Mouse (Mus musculus) heart, embryonic 12.5 days (tissue): ENCODE measurements at regions not wholly inside any gene's neighbourhood (a gene's known extent, or its start where the extent isn't known, plus 50 kb on each side); places are given as distances from the start of the nearest gene placed in this dataset.
"Not testable (repeated sequence)": the region's sequence is repeated elsewhere in the genome, so short reads cannot be mapped to it uniquely, and the experiment has no call there.

Experiments
- ATAC-seq: fragments of 200-750 bp; cut with Nextera tagmentation; 2 replicates; pipeline ENCODE4 v1.8.0; 2017; ENCODE audit warnings: moderate TSS enrichment, moderate library complexity; ENCODE audit not compliant: insufficient number of reproducible peaks, low FRiP score
- H3K27ac ChIP-seq: fragments of 300-500 bp; sonication (generic); 2 replicates; pipeline ENCODE4 v1.5.1; 2016; ENCODE audit warnings: mild to moderate bottlenecking, moderate library complexity; ENCODE audit not compliant: poor library complexity, severe bottlenecking
- H3K27me3 ChIP-seq: fragments of 300-500 bp; sonication (generic); replicated peaks from 2 replicates; pipeline ENCODE4 v1.6.1; 2016; ENCODE audit warnings: mild to moderate bottlenecking, moderate library complexity
- H3K36me3 ChIP-seq: fragments of 300-500 bp; sonication (generic); 2 replicates; pipeline ENCODE4 v1.6.1; 2016; ENCODE audit warnings: mild to moderate bottlenecking, moderate library complexity
- H3K4me1 ChIP-seq: fragments of 300-500 bp; sonication (generic); replicated peaks from 2 replicates; pipeline ENCODE4 v1.6.1; 2016; ENCODE audit warnings: mild to moderate bottlenecking
- H3K4me2 ChIP-seq: fragments of 300-500 bp; sonication (generic); 2 replicates; pipeline ENCODE4 v1.6.1; 2016; ENCODE audit warnings: mild to moderate bottlenecking, moderate library complexity
- H3K4me3 ChIP-seq: fragments of 300-500 bp; sonication (generic); 2 replicates; pipeline ENCODE4 v1.5.1; 2016; ENCODE audit warnings: mild to moderate bottlenecking
- H3K9ac ChIP-seq: fragments of 300-500 bp; sonication (generic); 2 replicates; pipeline ENCODE4 v1.6.1; 2016; ENCODE audit warnings: mild to moderate bottlenecking, moderate library complexity
- H3K9me3 ChIP-seq: fragments of 300-500 bp; sonication (generic); replicated peaks from 2 replicates; pipeline ENCODE4 v1.6.1; 2016; ENCODE audit warnings: mild to moderate bottlenecking, moderate library complexity
- WGBS: fragments of 180-500 bp; shearing (Covaris S2); methylation state at CpG from one replicate; pipeline ENCODE4 v1.1.7; 2016; 5-methylcytosine and 5-hydroxymethylcytosine counted together

DNA sequence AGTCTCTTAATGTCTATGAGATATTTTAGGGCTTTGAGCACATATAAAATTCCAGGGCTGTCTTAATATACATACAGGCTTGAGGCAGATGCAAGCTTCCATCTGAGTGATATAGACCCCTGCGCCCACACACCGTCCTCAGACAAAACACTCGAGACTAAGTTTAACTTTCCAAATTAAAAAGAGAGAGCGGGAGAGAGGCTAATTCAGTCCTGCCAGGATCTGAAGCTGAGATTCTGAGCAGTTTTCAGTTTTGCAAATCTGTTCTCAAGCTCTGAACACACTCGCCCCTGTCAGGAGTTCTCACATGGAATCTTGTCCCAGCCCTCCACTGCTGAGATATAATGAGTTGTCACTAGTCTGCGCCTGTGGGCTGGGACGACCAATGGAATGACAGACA is 130.0 kb upstream of the Sox5 start:
- ATAC-seq = no peak
- 0 out of 2 replicates have a peak, but pooled peaks cover 2% of the 10 kb centered on the region for H3K4me1 ChIP-seq
- no peaks in the 10 kb centered on the region for H3K9me3 ChIP-seq
- no peak overlapping the region for H3K27ac ChIP-seq
- no peak overlapping the region for H3K9ac ChIP-seq
- H3K27me3 ChIP-seq = no peaks in the 10 kb centered on the region
- WGBS = 74% methylated on average over 7 of the region's 7 CpGs
- H3K4me2 ChIP-seq = no peak overlapping the region
- H3K4me3 ChIP-seq = no peak overlapping the region
- H3K36me3 ChIP-seq = no peaks in the 10 kb centered on the region

DNA sequence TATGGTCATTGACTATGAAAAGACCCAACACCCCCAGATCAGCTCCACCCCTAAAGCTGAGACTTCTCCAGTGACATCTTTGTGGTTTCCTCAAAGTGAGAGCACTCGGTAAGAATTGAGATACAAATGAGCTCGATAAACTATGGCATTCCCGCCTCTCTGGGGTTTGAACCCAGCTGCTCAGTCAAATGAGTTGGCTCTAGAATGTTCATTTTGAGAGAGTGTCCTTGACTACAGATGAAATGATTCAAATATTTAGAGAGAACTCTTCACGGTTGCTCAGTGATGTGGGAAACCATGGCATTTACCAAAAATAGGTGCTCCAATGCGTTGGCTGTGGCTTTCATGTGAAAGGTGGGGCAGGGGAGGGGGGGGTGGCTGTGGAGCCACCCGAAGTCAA is 128.6 kb upstream of the Sox5 start:
- H3K36me3 ChIP-seq = no peaks in the 10 kb centered on the region
- no peak for ATAC-seq
- H3K9ac ChIP-seq = no peak overlapping the region
- 74% methylated on average over 6 of the region's 6 CpGs for WGBS
- H3K4me3 ChIP-seq = no peak overlapping the region
- H3K27ac ChIP-seq = no peak overlapping the region
- H3K27me3 ChIP-seq = no peaks in the 10 kb centered on the region
- 0 out of 2 replicates have a peak, but pooled peaks cover 2% of the 10 kb centered on the region for H3K4me1 ChIP-seq
- H3K4me2 ChIP-seq = no peak overlapping the region
- no peaks in the 10 kb centered on the region for H3K9me3 ChIP-seq

DNA sequence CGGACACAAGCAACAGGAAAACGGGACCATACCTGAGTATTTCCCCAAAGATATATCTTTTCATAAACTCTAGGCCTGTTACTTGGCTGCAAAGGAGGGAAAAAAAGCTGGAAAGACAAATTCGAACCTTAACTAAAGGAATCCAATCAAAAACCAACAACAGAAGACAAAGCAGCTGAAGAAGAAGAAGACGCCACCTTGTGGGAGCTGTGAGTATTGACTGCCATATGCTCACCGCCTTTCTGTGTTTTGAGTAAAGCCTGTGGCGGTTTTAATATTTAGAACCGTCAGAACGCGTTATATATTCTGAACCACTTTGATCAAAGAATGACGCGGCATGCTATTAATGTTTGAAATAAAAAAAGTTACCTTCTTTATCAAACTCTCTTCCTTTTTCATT is 126.9 kb upstream of the Sox5 start:
- 0 out of 2 replicates have a peak, but pooled peaks cover 2% of the 10 kb centered on the region for H3K4me1 ChIP-seq
- H3K4me3 ChIP-seq = no peak overlapping the region
- H3K36me3 ChIP-seq = no peaks in the 10 kb centered on the region
- no peak overlapping the region for H3K9ac ChIP-seq
- WGBS = 85% methylated on average over 11 of the region's 11 CpGs
- no peak for ATAC-seq
- no peak overlapping the region for H3K4me2 ChIP-seq
- H3K9me3 ChIP-seq = no peaks in the 10 kb centered on the region
- no peaks in the 10 kb centered on the region for H3K27me3 ChIP-seq
- H3K27ac ChIP-seq = no peak overlapping the region

- 56% methylated on average over 10 of the region's 10 CpGs for WGBS
- Histone ChIP-seq H3K4me2 (no peak overlapping the region), H3K36me3 (no peaks in the 10 kb centered on the region), H3K9ac (no peak overlapping the region), H3K27ac (no peak overlapping the region), H3K9me3 (no peaks in the 10 kb centered on the region), H3K4me1 (peaks cover 11% of the 10 kb centered on the region), H3K27me3 (no peaks in the 10 kb centered on the region), H3K4me3 (no peak overlapping the region)
- no peak for ATAC-seq
These were observed 121.4 kb upstream of the Sox5 start for GRCm38 (mm10) chr6:144903156-144903555.

DNA sequence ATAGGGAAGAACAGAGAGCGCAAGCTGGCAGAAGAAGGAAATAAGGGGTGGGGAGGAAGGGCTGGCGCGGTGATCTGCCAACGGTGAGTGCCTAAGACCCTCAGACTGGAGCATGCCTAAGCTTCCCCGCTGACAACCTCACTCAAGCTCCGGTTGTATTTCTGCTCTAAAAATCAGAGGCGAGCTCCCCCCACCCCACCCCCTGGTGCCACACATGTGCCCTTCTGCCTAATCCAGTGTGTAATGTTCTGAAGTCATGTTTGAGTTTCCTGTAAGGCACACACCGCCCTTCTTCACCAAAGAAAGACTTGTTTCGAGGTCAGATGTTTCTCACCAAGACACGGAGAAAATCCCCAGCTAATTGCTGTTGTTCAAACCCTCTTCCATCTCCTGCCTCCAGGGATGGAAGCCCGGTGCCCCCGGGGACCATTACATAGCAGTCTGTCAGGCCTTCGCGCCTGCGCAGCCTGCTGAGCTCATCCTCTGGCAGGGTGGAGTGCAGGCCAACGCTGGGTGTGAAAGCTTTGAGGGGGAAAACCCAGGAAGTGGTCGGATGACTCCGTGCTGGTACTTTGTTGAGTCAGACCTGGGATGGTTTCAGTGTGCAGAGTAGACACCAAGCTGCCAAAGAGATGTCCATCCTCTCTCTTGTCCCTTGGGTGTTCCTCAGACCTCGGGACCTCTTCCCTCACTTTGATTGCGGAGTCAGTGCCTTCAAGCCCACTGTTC is 120.7 kb upstream of the Sox5 start:
- H3K4me1 ChIP-seq = peaks cover 14% of the 10 kb centered on the region
- 59% methylated on average over 20 of the region's 20 CpGs for WGBS
- no peak overlapping the region for H3K27ac ChIP-seq
- no peaks in the 10 kb centered on the region for H3K36me3 ChIP-seq
- no peaks in the 10 kb centered on the region for H3K9me3 ChIP-seq
- H3K4me3 ChIP-seq = no peak overlapping the region
- no peak overlapping the region for H3K9ac ChIP-seq
- no peaks in the 10 kb centered on the region for H3K27me3 ChIP-seq
- peak; percentile 67; the same call in 1 of the 2 replicates for ATAC-seq
- H3K4me2 ChIP-seq = peak overlapping the region; percentile 15; the same call in 1 of the 2 replicates

DNA sequence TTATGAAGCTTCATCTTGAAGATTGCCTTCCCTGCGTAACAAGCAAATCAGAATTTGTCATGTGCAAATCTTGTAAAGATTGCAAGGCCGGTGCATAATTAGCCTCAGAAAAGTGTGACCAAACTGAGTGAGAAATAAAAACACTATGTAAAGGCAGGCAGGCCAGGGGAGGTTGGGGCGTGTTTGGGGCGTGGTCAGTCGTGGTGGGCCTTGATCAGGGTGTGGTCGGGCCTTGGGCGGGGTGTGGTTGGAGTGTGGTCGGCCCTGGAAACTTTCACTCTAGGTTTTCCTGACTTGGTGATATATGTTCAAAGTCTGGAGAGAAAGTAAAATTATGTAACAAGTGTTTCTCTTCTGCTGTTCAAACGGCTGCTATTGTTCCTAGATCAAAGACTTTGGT is 120.0 kb upstream of the Sox5 start:
- Histone ChIP-seq H3K27ac (no peak overlapping the region), H3K9me3 (no peaks in the 10 kb centered on the region), H3K27me3 (no peaks in the 10 kb centered on the region), H3K36me3 (no peaks in the 10 kb centered on the region), H3K4me3 (no peak overlapping the region), H3K9ac (no peak overlapping the region), H3K4me1 (peaks cover 16% of the 10 kb centered on the region), H3K4me2 (peak overlapping the region; percentile 15; the same call in 1 of the 2 replicates)
- ATAC-seq = peak; percentile 74
- WGBS = 65% methylated on average over 9 of the region's 9 CpGs

DNA sequence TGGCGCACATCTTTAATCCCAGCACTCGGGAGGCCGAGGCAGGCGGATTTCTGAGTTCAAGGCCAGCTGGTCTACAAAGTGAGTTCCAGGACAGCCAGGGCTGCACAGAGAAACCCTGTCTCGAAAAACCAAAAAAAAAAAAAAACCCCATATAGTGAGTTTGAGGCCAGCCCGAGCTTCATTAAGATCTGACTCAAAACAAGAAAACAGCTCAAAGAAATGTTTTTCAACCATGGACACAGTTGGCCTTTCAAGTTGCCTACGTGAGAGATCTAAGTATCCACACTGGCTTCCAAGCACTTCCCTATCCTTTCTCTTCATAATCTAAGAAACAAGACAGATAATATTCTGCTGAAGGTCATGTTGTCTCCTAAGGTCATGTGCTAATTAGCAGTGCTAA is 119.1 kb upstream of the Sox5 start:
- WGBS = 86% methylated on average over 7 of the region's 7 CpGs
- H3K27ac ChIP-seq, H3K9me3 ChIP-seq, H3K36me3 ChIP-seq, H3K4me3 ChIP-seq, H3K27me3 ChIP-seq, ATAC-seq, H3K9ac ChIP-seq, H3K4me2 ChIP-seq: not testable (repeated sequence)
- H3K4me1 ChIP-seq = peaks cover 16% of the 10 kb centered on the region

DNA sequence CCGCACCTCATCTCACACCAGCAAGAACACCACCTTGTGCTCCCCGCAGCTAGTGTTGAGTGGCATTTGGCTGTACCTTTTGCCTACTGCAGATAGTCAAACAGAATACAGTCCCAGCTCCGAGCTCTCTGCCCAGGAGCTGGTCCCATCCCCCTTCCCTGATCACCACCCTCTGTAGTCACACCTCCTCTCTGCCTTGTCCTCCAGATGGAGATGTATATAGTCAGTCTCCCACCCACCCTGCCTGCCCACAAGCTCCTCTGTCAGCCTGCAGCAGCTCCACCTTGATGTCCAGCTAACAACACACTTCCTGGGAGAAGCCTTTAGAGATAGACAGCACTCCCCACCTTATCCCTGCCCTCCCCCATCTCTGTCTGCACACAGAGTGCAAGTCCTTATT is 115.7 kb upstream of the Sox5 start:
- Histone ChIP-seq H3K4me1 (peaks cover 11% of the 10 kb centered on the region), H3K36me3 (no peaks in the 10 kb centered on the region), H3K4me3 (no peak overlapping the region), H3K9me3 (no peaks in the 10 kb centered on the region), H3K9ac (no peak overlapping the region), H3K27me3 (no peaks in the 10 kb centered on the region), H3K27ac (no peak overlapping the region), H3K4me2 (no peak overlapping the region)
- no peak for ATAC-seq
- 23% methylated on average over 3 of the region's 3 CpGs for WGBS

GRCm38 (mm10) chr6:144890914-144891313 is 109.1 kb upstream of the Sox5 start:
- Histone ChIP-seq H3K27me3 (no peaks in the 10 kb centered on the region), H3K9me3 (0 out of 2 replicates have a peak, but pooled peaks cover 3% of the 10 kb centered on the region), H3K4me3 (no peak overlapping the region), H3K4me2 (peak overlapping the region; percentile 8; the same call in 1 of the 2 replicates), H3K9ac (no peak overlapping the region), H3K36me3 (no peaks in the 10 kb centered on the region), H3K27ac (peak overlapping the region; percentile 49), H3K4me1 (peaks cover 15% of the 10 kb centered on the region)
- ATAC-seq = no peak
- WGBS = 16% methylated on average over 2 of the region's 2 CpGs

DNA sequence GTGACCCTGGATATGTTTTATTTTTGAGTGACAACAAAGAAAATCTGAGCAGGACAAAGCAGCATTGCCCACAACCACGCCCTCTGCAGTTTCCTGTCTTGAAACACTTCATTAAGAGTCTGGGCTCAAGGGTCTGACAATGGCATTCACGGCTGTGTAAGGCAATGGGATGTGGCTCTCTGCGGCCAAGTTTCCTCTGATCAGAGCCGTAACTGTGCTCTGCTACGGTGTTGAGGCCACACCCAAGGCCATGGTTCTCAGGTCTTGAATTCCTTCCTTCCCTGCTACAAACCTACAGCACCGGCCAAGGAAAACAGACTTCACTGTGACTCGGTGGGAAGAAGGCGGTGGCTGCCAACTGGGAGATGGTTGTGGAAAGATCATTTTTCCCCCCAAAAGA is 108.4 kb upstream of the Sox5 start:
- 49% methylated on average over 8 of the region's 8 CpGs for WGBS
- Histone ChIP-seq H3K27ac (peak overlapping the region; percentile 49; the same call in 1 of the 2 replicates), H3K4me3 (no peak overlapping the region), H3K9me3 (0 out of 2 replicates have a peak, but pooled peaks cover 3% of the 10 kb centered on the region), H3K4me1 (peaks cover 15% of the 10 kb centered on the region), H3K4me2 (peak overlapping the region; percentile 8; the same call in 1 of the 2 replicates), H3K9ac (no peak overlapping the region; the same call in 1 of the 2 replicates), H3K36me3 (no peaks in the 10 kb centered on the region), H3K27me3 (no peaks in the 10 kb centered on the region)
- ATAC-seq = peak; percentile 80

DNA sequence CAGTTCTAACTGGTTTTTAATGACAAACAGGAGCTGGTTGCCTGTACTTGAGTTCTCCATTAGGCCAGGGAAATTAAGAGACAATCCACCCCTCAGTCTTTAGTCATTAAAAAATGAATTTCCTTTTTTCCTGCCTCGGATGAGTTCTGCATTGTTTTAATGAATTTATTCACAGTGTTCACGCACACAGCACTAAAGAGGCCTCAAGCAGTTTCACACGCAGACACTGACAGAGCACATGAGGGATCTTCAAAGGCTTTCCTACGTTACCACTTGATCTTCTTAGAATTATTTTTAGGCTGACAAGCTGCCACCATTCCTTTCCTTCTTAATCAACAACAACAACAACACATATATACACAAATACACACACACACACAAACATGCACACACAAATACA is 101.3 kb upstream of the Sox5 start:
- Histone ChIP-seq H3K4me1 (peaks cover 14% of the 10 kb centered on the region), H3K36me3 (no peaks in the 10 kb centered on the region), H3K27me3 (no peaks in the 10 kb centered on the region), H3K9me3 (0 out of 2 replicates have a peak, but pooled peaks cover 3% of the 10 kb centered on the region), H3K27ac (no peak overlapping the region), H3K9ac (no peak overlapping the region), H3K4me2 (no peak overlapping the region), H3K4me3 (no peak overlapping the region)
- ATAC-seq = no peak
- WGBS = 66% methylated on average over 4 of the region's 4 CpGs

- Histone ChIP-seq H3K9me3 (no peaks in the 10 kb centered on the region), H3K36me3 (no peaks in the 10 kb centered on the region), H3K27ac (no peak overlapping the region), H3K4me3 (no peak overlapping the region), H3K27me3 (no peaks in the 10 kb centered on the region), H3K9ac (no peak overlapping the region), H3K4me2 (no peak overlapping the region), H3K4me1 (peaks cover 14% of the 10 kb centered on the region)
- 87% methylated on average over 10 of the region's 10 CpGs for WGBS
- no peak for ATAC-seq
These were observed 98.3 kb upstream of the Sox5 start for GRCm38 (mm10) chr6:144880098-144880497.
